Mouse (Mus musculus) heart, adult 2 months (tissue): ENCODE results near the gene Coa6. TPM values are rescaled to one million over a fixed set of nuclear protein-coding genes. Genes with fewer than 3 reads are reported as not detected.

Experiments
- DNase-seq, 2 experiments: peaks; one replicate each; pipeline ENCODE4 v3.0.0; 2021
- H3K27ac ChIP-seq: fragments of 200-600 bp; 2 replicates; pipeline ENCODE4 v1.8.1; 2022
- H3K27me3 ChIP-seq: fragments of 200-500 bp; 2 replicates; pipeline ENCODE4 v1.6.1; 2012; ENCODE audit warnings: mild to moderate bottlenecking, low read length, inconsistent platforms, mixed read lengths; ENCODE audit not compliant: control insufficient read depth, insufficient read depth
- H3K36me3 ChIP-seq: fragments of 200-500 bp; 2 replicates; pipeline ENCODE4 v1.6.1; 2012; ENCODE audit warnings: low read length, inconsistent platforms; ENCODE audit not compliant: control insufficient read depth, insufficient read depth
- H3K4me1 ChIP-seq: fragments of 200-500 bp; 2 replicates; pipeline ENCODE4 v1.6.1; 2011; ENCODE audit warnings: low read length; ENCODE audit not compliant: control insufficient read depth, insufficient read depth
- H3K4me3 ChIP-seq: fragments of 200-600 bp; 2 replicates; pipeline ENCODE4 v1.8.1; 2022
- H3K79me2 ChIP-seq: fragments of 200-500 bp; replicated peaks from 2 replicates; pipeline ENCODE4 v1.6.1; 2012; ENCODE audit warnings: mild to moderate bottlenecking, inconsistent platforms, low read length, moderate library complexity, mixed read lengths; ENCODE audit not compliant: control insufficient read depth, insufficient read depth
- H3K9ac ChIP-seq: fragments of 200-500 bp; 2 replicates; pipeline ENCODE4 v1.6.1; 2012; ENCODE audit warnings: low read depth, mild to moderate bottlenecking, control low read depth, inconsistent platforms, low read length, mixed read lengths
- CTCF ChIP-seq: fragments of 200-600 bp; IDR thresholded peaks from 2 replicates; pipeline ENCODE4 v1.8.1; 2022; ENCODE audit warnings: antibody characterized with exemption, mild to moderate bottlenecking, moderate library complexity
- EP300 ChIP-seq: fragments of 200-500 bp; IDR thresholded peaks from 2 replicates; pipeline ENCODE4 v1.6.1; 2011; ENCODE audit warnings: low read depth, low read length, control low read depth; ENCODE audit not compliant: insufficient read depth
- POLR2A ChIP-seq: fragments of 200-500 bp; IDR thresholded peaks from 2 replicates; pipeline ENCODE4 v1.6.1; 2011; ENCODE audit warnings: mild to moderate bottlenecking, low read depth, low read length, control low read depth; ENCODE audit not compliant: insufficient read depth
- WGBS: fragments of 180-500 bp; shearing (Covaris S2); methylation state at CpG from one replicate; pipeline ENCODE4 v1.1.7; 2018; 5-methylcytosine and 5-hydroxymethylcytosine counted together
- intact Hi-C: fragments of 180-260 bp; cut with DNase I; formaldehyde crosslinking; loops from one replicate; pipeline ENCODE4 v1.15.1; 2025
- polyA plus RNA-seq: library from polyadenylated mRNA; depleted of rRNA; stranded (reverse); fragments of >200 nt; gene quantifications from 2 replicates; pipeline ENCODE4 v1.2.3, GENCODE M21; 2012
- total RNA-seq, 2 experiments: library from RNA; stranded (reverse); gene quantifications; 2 replicates each; pipeline ENCODE4 v1.2.3; 2021

Gene Coa6
- total and polyA plus RNA-seq, 3 experiments: 24.1 to 29.2 (median 28.9) TPM

DNA sequence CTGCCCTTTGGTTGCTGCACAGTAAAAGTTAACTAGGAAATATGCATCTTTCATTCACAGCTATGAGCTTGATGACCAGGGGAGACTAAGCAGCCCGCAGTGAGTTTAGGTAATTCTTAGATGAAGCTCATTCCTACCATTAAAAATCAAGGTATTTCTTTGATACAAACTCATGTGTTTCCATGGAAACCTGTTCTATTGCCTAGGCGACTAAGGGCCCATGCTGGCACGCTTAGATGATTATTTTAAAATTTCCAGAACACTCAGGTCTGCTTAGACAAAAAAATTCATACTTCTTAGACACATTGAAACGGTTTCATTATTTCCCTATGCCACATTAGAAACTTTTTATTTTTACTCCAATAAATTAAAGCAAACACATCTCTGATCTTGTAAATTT lies 17.3 kb upstream of the Coa6 start:
- DNase-seq: no peak
- H3K27ac ChIP-seq: no peak overlapping the region
- H3K27me3 ChIP-seq: peaks cover 2% of the 10 kb centered on the region; the same call in 1 of the 2 replicates
- WGBS: 64% methylated on average over 4 of the region's 4 CpGs
- no peak overlapping the region for H3K9ac ChIP-seq
- H3K36me3 ChIP-seq: no peaks in the 10 kb centered on the region
- no peak for TF ChIP-seq POLR2A
- no peak for TF ChIP-seq CTCF
- no peak for TF ChIP-seq EP300
- intact Hi-C loops: no loop called here
- no peak overlapping the region for H3K4me3 ChIP-seq
- no peaks in the 10 kb centered on the region for H3K79me2 ChIP-seq
- no peaks in the 10 kb centered on the region for H3K4me1 ChIP-seq

DNA sequence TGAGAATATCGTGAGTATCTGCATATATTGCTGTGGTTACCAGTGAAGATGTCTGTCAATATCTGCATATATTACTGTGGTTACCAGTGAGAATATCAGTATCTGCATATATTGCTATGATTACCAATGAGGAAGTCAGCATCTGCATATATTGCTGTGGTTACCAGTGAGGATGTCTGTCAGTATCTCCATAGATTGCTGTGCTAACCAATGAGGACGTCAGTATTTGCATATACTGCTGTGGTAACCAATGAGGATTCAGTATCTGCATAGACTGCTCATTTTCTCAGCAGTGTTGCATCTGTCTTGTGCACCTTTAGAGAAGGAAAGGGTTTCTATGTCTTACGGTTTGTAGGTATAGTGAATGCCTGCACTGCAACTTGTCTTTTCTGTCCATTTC lies 1.5 kb upstream of the Coa6 start:
- Histone ChIP-seq H3K27ac (no peak overlapping the region), H3K4me1 (peaks cover 2% of the 10 kb centered on the region), H3K36me3 (no peaks in the 10 kb centered on the region), H3K9ac (no peak overlapping the region), H3K27me3 (no peaks in the 10 kb centered on the region), H3K4me3 (no peak overlapping the region), H3K79me2 (no peaks in the 10 kb centered on the region)
- intact Hi-C loops: loop anchor here (5.0 kb wide), 1 partner anchor 516 kb away; no protein-coding TSS in a partner anchor
- WGBS: 83% methylated on average over 3 of the region's 3 CpGs
- TF ChIP-seq POLR2A (no peak), EP300 (no peak), CTCF (no peak)
- DNase-seq: no peak

DNA sequence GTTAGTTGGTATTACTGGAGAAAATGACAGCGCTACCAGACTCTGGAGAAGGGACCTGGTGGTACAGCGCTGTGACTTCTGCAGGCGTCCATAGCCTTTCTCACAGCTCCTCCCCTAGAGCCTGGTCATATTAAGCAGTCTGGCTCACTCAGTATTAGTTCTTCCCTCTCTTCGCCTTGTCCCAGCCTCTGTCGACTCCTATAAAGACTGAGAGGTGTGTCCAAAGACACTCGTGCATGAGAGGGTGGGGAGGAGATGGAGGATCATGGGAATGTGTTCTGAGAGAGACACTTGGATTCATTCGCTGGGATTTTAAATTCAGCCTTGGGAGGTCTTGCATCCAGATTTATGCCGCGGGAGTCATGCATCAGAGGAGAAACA lies 595 bp downstream of the Coa6 start:
- no peaks in the 10 kb centered on the region for H3K36me3 ChIP-seq
- H3K4me3 ChIP-seq: peak overlapping the region; percentile 85
- H3K4me1 ChIP-seq: peaks cover 2% of the 10 kb centered on the region
- WGBS: 2% methylated on average over 9 of the region's 9 CpGs
- intact Hi-C loops: loop anchor here (5.0 kb wide), 1 partner anchor 514 kb away; no protein-coding TSS in a partner anchor
- H3K27me3 ChIP-seq: no peaks in the 10 kb centered on the region
- no peaks in the 10 kb centered on the region for H3K79me2 ChIP-seq
- peak overlapping the region; percentile 91 for H3K27ac ChIP-seq
- DNase-seq: no peak
- no peak for TF ChIP-seq POLR2A
- TF ChIP-seq CTCF: no peak
- no peak for TF ChIP-seq EP300
- H3K9ac ChIP-seq: peak overlapping the region; percentile 97

DNA sequence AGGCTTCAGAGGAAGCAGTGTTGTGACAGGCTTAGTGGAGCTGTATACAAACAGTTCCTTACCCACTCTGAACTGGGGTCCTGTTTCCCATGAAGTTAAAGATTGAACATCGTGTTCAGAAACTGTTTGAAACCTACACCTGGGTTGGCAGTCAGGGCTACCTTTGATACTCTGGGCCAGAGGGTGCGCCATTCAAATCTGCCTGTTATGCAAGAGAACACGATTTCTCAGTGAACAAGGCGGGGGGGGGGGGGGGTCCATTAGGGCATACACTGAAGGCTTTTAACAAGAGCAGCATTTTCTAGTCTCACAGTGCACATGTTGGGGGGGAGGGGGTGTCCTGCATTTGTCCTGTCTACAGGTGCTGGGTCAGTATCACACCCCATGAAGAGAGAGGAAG lies 1.8 kb downstream of the Coa6 start:
- intact Hi-C loops: loop anchor here (5.0 kb wide), 1 partner anchor 513 kb away; no protein-coding TSS in a partner anchor
- H3K9ac ChIP-seq: no peak overlapping the region
- 90% methylated on average over 4 of the region's 4 CpGs for WGBS
- no peaks in the 10 kb centered on the region for H3K36me3 ChIP-seq
- no peak overlapping the region for H3K4me3 ChIP-seq
- H3K4me1 ChIP-seq: peaks cover 2% of the 10 kb centered on the region
- no peak overlapping the region for H3K27ac ChIP-seq
- no peak for TF ChIP-seq CTCF
- TF ChIP-seq POLR2A: no peak
- TF ChIP-seq EP300: no peak
- DNase-seq: no peak
- no peaks in the 10 kb centered on the region for H3K79me2 ChIP-seq
- H3K27me3 ChIP-seq: no peaks in the 10 kb centered on the region

DNA sequence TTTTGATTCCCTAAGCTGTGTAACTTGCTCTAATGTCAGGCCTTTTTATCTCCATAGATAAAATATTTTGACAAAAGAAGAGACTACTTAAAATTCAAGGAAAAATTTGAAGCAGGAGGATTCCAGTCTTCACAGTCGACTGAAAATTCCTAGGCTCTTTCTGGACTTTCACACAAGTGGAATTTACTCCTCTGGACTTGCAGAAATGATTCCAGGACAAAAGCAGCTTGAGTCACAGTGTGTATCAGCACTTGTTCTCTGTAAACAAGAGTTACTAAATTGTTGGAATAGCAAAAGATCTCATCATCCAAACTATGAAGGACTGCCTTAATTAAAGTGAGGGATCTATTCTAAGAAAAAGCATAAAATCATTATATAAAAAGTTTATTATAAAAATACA lies 2.6 kb downstream of the Coa6 start:
- TF ChIP-seq CTCF (no peak), EP300 (no peak), POLR2A (no peak)
- H3K27ac ChIP-seq: no peak overlapping the region
- H3K27me3 ChIP-seq: no peaks in the 10 kb centered on the region
- H3K9ac ChIP-seq: no peak overlapping the region
- no peaks in the 10 kb centered on the region for H3K79me2 ChIP-seq
- H3K36me3 ChIP-seq: no peaks in the 10 kb centered on the region
- intact Hi-C loops: loop anchor here (5.0 kb wide), 1 partner anchor 512 kb away; no protein-coding TSS in a partner anchor
- H3K4me3 ChIP-seq: no peak overlapping the region
- 62% methylated on average over 1 of the region's 1 CpGs for WGBS
- DNase-seq: no peak
- H3K4me1 ChIP-seq: peaks cover 2% of the 10 kb centered on the region

DNA sequence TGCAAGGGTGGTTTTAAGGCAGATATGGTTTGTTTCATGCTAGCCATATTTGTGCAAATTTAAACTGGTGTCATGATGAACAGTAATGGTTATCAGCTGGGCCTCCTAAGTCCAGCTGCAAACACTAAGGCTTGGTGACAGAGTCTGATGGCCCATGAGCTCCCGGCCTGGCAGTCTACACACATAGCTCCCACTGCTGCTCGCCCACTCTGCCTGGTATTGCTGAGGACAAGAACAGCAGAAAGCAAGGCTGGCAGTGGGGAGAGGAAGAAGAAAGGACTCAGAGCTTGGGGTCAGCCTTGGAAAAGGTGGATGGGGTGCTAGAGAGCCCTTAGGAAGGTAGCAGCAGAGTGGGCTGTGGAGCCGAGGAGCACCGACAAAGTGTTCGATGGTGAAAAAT lies 7.3 kb downstream of the Coa6 start:
- no peaks in the 10 kb centered on the region for H3K79me2 ChIP-seq
- no peak overlapping the region for H3K9ac ChIP-seq
- TF ChIP-seq CTCF (no peak), POLR2A (no peak), EP300 (no peak)
- WGBS: 89% methylated on average over 5 of the region's 5 CpGs
- H3K4me3 ChIP-seq: no peak overlapping the region
- H3K4me1 ChIP-seq: no peaks in the 10 kb centered on the region
- no peaks in the 10 kb centered on the region for H3K36me3 ChIP-seq
- intact Hi-C loops: no loop called here
- DNase-seq: no peak
- H3K27ac ChIP-seq: no peak overlapping the region
- no peaks in the 10 kb centered on the region for H3K27me3 ChIP-seq
